In the genomic region with DNA sequence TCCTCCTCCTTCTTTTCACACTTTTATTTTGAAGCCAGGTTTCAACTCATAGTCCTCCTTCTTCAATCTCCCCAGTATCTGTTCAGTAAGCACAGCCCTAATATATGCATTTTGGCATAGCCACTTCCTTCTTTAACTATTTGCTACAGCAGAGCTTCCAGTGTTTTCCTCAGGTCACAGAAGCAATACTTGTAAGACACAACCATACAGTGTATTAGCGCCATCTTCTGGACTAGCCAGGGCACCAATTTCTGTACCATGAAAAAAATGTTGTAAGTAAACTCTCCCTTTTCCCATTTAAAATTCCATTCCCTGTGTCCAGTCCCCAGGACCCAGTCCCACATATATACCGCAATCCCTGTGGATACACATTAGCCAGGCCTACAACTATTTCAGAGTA, we compare ENCODE assay signal across 8 mouse cellular contexts. TPM values are rescaled to one million over a fixed set of nuclear protein-coding genes. Genes with fewer than 3 reads are reported as not detected.
DNase-seq lines count a peak whose midpoint lies in the region.

No protein-coding gene starts in this region.

- H3K36me3 ChIP-seq in heart, embryonic 10.5 days, result 0 out of 2 replicates have a peak, but pooled peaks cover 2% of the 10 kb centered on the region
- H3K36me3 ChIP-seq in hindbrain, embryonic 10.5 days, result peaks cover 6% of the 10 kb centered on the region

- 13% methylated on average over 2 of the region's 2 CpGs for WGBS in heart, embryonic 10.5 days
- 11% methylated on average over 2 of the region's 2 CpGs for WGBS in hindbrain, embryonic 10.5 days

- H3K9me3 ChIP-seq in heart, embryonic 10.5 days, result no peaks in the 10 kb centered on the region
- H3K9me3 ChIP-seq in hindbrain, embryonic 10.5 days, result no peaks in the 10 kb centered on the region

- peak; percentile 56 to 73 for DNase-seq in heart, postnatal 10 days
- no peak for DNase-seq in heart, embryonic 10.5 days (ENCODE audit: low spot score)
- DNase-seq in adrenal gland, adult 8-10 months, result peak; percentile 24
- DNase-seq in embryo, embryonic 11 days, result peak; percentile 81
- DNase-seq in hindbrain, embryonic 10.5 days (ENCODE audit: low spot score), result peak; percentile 42
- peak; percentile 7 to 32 for DNase-seq in layer of hippocampus, adult 8-10 months (ENCODE audit: low spot score in 2 of 2)
- peak; percentile 77 for DNase-seq in lung, postnatal 10 days
- DNase-seq in right cerebral cortex, adult 2 months (ENCODE audit: low spot score in 2 of 2), result peak; percentile 48 to 59

- no peak overlapping the region for H3K27ac ChIP-seq in heart, embryonic 10.5 days
- no peak overlapping the region for H3K27ac ChIP-seq in hindbrain, embryonic 10.5 days

- H3K4me3 ChIP-seq in heart, embryonic 10.5 days, result no peak overlapping the region
- no peak overlapping the region for H3K4me3 ChIP-seq in hindbrain, embryonic 10.5 days

- H3K4me1 ChIP-seq in heart, embryonic 10.5 days, result no peaks in the 10 kb centered on the region
- H3K4me1 ChIP-seq in hindbrain, embryonic 10.5 days (replicated peaks), result no peaks in the 10 kb centered on the region

- H3K27me3 ChIP-seq in heart, embryonic 10.5 days (ENCODE audit: insufficient read depth, poor library complexity, severe bottlenecking), result no peaks in the 10 kb centered on the region
- H3K27me3 ChIP-seq in hindbrain, embryonic 10.5 days (ENCODE audit: insufficient read depth, poor library complexity, severe bottlenecking), result no peaks in the 10 kb centered on the region

- intact Hi-C loops in heart, postnatal 10 days (cut with DNase I), result loop anchor here (1.0 to 5.0 kb wide), 4 partner anchors 207 to 699 kb away; no protein-coding TSS in a partner anchor

RNA-seq across cellular contexts. Expression of a gene that starts 17.9 kb away (rescaled TPM):
- total RNA-seq in heart, postnatal 10 days (2021), result 1 to 10 TPM; 6.2 to 7.8 TPM
- polyA plus RNA-seq in heart, embryonic 10.5 days (2016; fragmentation: Nextera tagmentation; extraction: Ambion mirVana), result 15.9 and 19.0 TPM in 2 replicates
- total RNA-seq in adrenal gland, adult 8-10 months (2022), result 10 to 100 TPM; 14.3 to 23.6 (median 16.8) TPM
- 15.9 and 18.5 TPM in 2 replicates for polyA plus RNA-seq in hindbrain, embryonic 10.5 days (2016; fragmentation: Nextera tagmentation; extraction: Ambion mirVana)
- total RNA-seq in layer of hippocampus, adult 8-10 months (2022), result 10 to 100 TPM in 2 of 4 experiments, 1 to 10 TPM in 2; 8.0 to 11.7 (median 10.1) TPM

RNA-seq across cellular contexts. Expression of a gene that starts 32.3 kb away (rescaled TPM):
- total RNA-seq in heart, postnatal 10 days (2021), result 10 to 100 TPM in 1 of 2 experiments, 1 to 10 TPM in 1; 9.0 to 11.6 TPM
- polyA plus RNA-seq in heart, embryonic 10.5 days (2016; fragmentation: Nextera tagmentation; extraction: Ambion mirVana), result 131 and 171 TPM in 2 replicates
- 10 to 100 TPM; 15.5 to 50.0 (median 31.4) TPM for total RNA-seq in adrenal gland, adult 8-10 months (2022)
- polyA plus RNA-seq in hindbrain, embryonic 10.5 days (2016; fragmentation: Nextera tagmentation; extraction: Ambion mirVana), result 238 and 321 TPM in 2 replicates
- total RNA-seq in layer of hippocampus, adult 8-10 months (2022), result 1 to 10 TPM; 2.9 to 5.3 (median 4.0) TPM
